Mouse (Mus musculus) stomach, postnatal 0 days (tissue): Measurements from ENCODE around the gene Pten.
"Not testable (repeated sequence)": the region's sequence is repeated elsewhere in the genome, so short reads cannot be mapped to it uniquely, and the experiment has no call there.

ENCODE experiments used
- CTCF ChIP-seq: IDR thresholded peaks from 2 replicates; pipeline ENCODE4 v1.5.1; 2016; ENCODE audit warnings: antibody characterized with exemption, low read depth, mild to moderate bottlenecking, moderate library complexity
- EP300 ChIP-seq: optimal IDR thresholded peaks from 2 replicates; pipeline ENCODE3; 2016; ENCODE audit warnings: antibody characterized with exemption

DNA sequence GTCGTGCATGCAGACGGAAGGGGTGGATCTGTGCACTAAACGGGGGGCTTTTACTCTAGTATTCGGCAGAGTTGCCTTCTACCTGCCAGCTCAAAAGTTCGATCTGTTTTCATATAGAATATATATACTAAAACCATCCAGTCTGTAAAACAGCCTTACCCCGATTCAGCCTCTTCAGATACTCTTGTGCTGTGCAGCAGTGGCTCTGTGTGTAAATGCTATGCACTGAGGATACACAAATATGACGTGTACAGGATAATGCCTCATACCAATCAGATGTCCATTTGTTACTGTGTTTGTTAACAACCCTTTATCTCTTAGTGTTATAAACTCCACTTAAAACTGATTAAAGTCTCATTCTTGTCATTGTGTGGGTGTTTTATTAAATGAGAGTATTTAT, 65.7 kb downstream of the Pten start:
- TF ChIP-seq CTCF, EP300: not testable (repeated sequence)
